Mouse (Mus musculus) adrenal gland, postnatal 10 days (tissue): Measurements from ENCODE around the gene Stat4. TPM values are rescaled to one million over a fixed set of nuclear protein-coding genes. Genes with fewer than 3 reads are reported as not detected.

ENCODE experiments used
- DNase-seq: peaks from one replicate; pipeline ENCODE4 v3.0.0; 2021; ENCODE audit warnings: mixed read lengths
- long read RNA-seq, 2 experiments: library from polyadenylated mRNA; stranded (forward); transcript quantifications; one replicate each; pipeline ENCODE4 v2.0.0; 2021
- total RNA-seq, 2 experiments: library from RNA; stranded (reverse); gene quantifications; 2 replicates each; pipeline ENCODE4 v1.2.3; 2021

Stat4 gene
- total RNA-seq, result 1 to 10 TPM; 1.7 to 2.1 TPM
- long read RNA-seq, experiment 1, result 0 reads
- long read RNA-seq, experiment 2, result 0 reads

GRCm38 (mm10) chr1:51986848-51987247, at the start of gene Stat4:
Gene Stat4, plus strand, starts transcription at chr1:51987148.
- no peak for DNase-seq

- no peak for DNase-seq
Measured at GRCm38 (mm10) chr1:51938357-51938756, 48.6 kb upstream of the Stat4 start.

- peak; percentile 65 for DNase-seq
Measured at GRCm38 (mm10) chr1:51944755-51945154, 42.2 kb upstream of the Stat4 start.

GRCm38 (mm10) chr1:51947116-51947515, 39.8 kb upstream of the Stat4 start:
- DNase-seq, result no peak

GRCm38 (mm10) chr1:51964647-51965046, 22.3 kb upstream of the Stat4 start:
- no peak for DNase-seq

- no peak for DNase-seq
Measured at GRCm38 (mm10) chr1:51968994-51969393, 18.0 kb upstream of the Stat4 start.

GRCm38 (mm10) chr1:51970182-51970581, 16.8 kb upstream of the Stat4 start:
- DNase-seq, result no peak

GRCm38 (mm10) chr1:51975589-51975988, 11.4 kb upstream of the Stat4 start:
- no peak for DNase-seq

- no peak for DNase-seq
Measured at GRCm38 (mm10) chr1:51979048-51979447, 7.9 kb upstream of the Stat4 start.

GRCm38 (mm10) chr1:51991983-51992609, 5.1 kb downstream of the Stat4 start:
- DNase-seq, result no peak

GRCm38 (mm10) chr1:51996056-51996455, 9.1 kb downstream of the Stat4 start:
- no peak for DNase-seq

GRCm38 (mm10) chr1:51996751-51997659, 10.1 kb downstream of the Stat4 start:
- peak; percentile 4 for DNase-seq

GRCm38 (mm10) chr1:51998542-51998941, 11.6 kb downstream of the Stat4 start:
- DNase-seq, result peak; percentile 66

GRCm38 (mm10) chr1:52004096-52004495, 17.1 kb downstream of the Stat4 start:
- DNase-seq, result peak; percentile 81

GRCm38 (mm10) chr1:52008443-52008842, 21.5 kb downstream of the Stat4 start:
- peak; percentile 28 for DNase-seq

- DNase-seq, result no peak
Measured at GRCm38 (mm10) chr1:52008947-52009346, 22.0 kb downstream of the Stat4 start.

- no peak for DNase-seq
Measured at GRCm38 (mm10) chr1:52010741-52011140, 23.8 kb downstream of the Stat4 start.

- no peak for DNase-seq
Measured at GRCm38 (mm10) chr1:52011227-52011626, 24.3 kb downstream of the Stat4 start.

- DNase-seq, result no peak
Measured at GRCm38 (mm10) chr1:52012231-52012630, 25.3 kb downstream of the Stat4 start.

GRCm38 (mm10) chr1:52012757-52013156, 25.8 kb downstream of the Stat4 start:
- DNase-seq, result no peak

GRCm38 (mm10) chr1:52019621-52020020, 32.7 kb downstream of the Stat4 start:
- no peak for DNase-seq

- DNase-seq, result no peak
Measured at GRCm38 (mm10) chr1:52021936-52022725, 35.2 kb downstream of the Stat4 start.

GRCm38 (mm10) chr1:52028686-52029085, 41.7 kb downstream of the Stat4 start:
- DNase-seq, result no peak
